Mouse (Mus musculus) testis, adult 2 months (tissue): ENCODE measurements at regions not wholly inside any gene's neighbourhood (a gene's known extent, or its start where the extent isn't known, plus 50 kb on each side); places are given as distances from the start of the nearest gene placed in this dataset.

Experiments
- H3K27ac ChIP-seq: fragments of 200-500 bp; 2 replicates; pipeline ENCODE4 v1.5.1; 2012; ENCODE audit warnings: low read depth, low read length; ENCODE audit not compliant: control insufficient read depth, insufficient read depth
- H3K27me3 ChIP-seq: fragments of 200-500 bp; 2 replicates; pipeline ENCODE4 v1.6.1; 2012; ENCODE audit warnings: mild to moderate bottlenecking, low read length, moderate library complexity; ENCODE audit not compliant: control insufficient read depth, insufficient read depth
- H3K36me3 ChIP-seq: fragments of 200-500 bp; 2 replicates; pipeline ENCODE4 v1.6.1; 2012; ENCODE audit warnings: mild to moderate bottlenecking, low read length; ENCODE audit not compliant: control insufficient read depth, insufficient read depth
- H3K4me1 ChIP-seq: fragments of 200-500 bp; 2 replicates; pipeline ENCODE4 v1.6.1; 2012; ENCODE audit warnings: low read length; ENCODE audit not compliant: control insufficient read depth, insufficient read depth
- H3K4me3 ChIP-seq: fragments of 200-500 bp; 2 replicates; pipeline ENCODE4 v1.5.1; 2012; ENCODE audit warnings: low read depth, mild to moderate bottlenecking, low read length, moderate library complexity, mixed read lengths; ENCODE audit not compliant: control insufficient read depth
- CTCF ChIP-seq: fragments of 200-500 bp; IDR thresholded peaks from 2 replicates; pipeline ENCODE4 v1.5.1; 2012; ENCODE audit warnings: low read depth, mild to moderate bottlenecking, inconsistent platforms, low read length, moderate library complexity; ENCODE audit not compliant: control insufficient read depth, insufficient read depth, insufficient replicate concordance
- POLR2A ChIP-seq: fragments of 200-500 bp; IDR thresholded peaks from 2 replicates; pipeline ENCODE4 v1.6.1; 2012; ENCODE audit warnings: low read depth, mild to moderate bottlenecking, inconsistent platforms, low read length, moderate library complexity; ENCODE audit not compliant: control insufficient read depth

DNA sequence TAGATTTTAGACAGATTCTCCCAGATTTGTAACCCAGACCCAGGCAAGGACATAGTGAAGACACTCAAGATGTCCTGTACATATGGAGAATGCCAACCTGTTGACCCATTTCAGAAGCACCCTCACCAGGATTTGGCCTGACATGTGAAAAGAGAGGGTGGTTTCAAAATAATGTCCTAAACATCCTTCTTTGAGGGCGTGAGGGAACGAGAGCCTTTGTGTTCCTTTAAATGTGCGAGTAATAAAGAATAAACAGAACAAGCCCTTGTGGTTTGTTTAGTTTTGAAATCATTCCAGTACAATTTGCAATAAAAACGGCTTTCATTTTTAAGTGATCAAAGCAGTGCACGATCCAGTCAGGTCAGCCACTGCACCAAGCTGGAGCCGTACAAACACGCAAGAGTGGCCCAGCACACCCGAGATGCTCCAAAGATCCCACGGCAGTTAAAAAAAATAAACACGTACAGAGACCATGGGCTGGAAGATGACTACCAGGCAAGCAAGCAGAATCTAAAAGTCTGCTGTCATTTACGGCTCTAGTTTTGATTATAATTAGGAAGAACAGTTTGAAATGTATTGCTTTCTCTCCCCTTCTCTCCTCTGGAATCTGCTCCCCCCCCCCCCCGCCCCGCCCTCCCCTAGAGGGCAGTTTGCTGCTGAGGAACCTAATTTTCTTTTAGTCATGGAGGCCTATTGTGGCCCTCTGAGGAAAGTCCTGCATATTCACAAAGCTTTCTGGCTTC, 72.4 kb upstream of the Tle4 start:
- Histone ChIP-seq H3K4me1 (no peaks in the 10 kb centered on the region), H3K27me3 (no peaks in the 10 kb centered on the region), H3K4me3 (no peak overlapping the region), H3K27ac (no peak overlapping the region), H3K36me3 (no peaks in the 10 kb centered on the region)
- TF ChIP-seq CTCF: no peak
- no peak for TF ChIP-seq POLR2A

- Histone ChIP-seq H3K27me3 (no peaks in the 10 kb centered on the region), H3K36me3 (no peaks in the 10 kb centered on the region), H3K4me3 (no peak overlapping the region), H3K27ac (no peak overlapping the region), H3K4me1 (no peaks in the 10 kb centered on the region)
- TF ChIP-seq POLR2A (no peak), CTCF (no peak)
These were observed 70.8 kb upstream of the Tle4 start for GRCm38 (mm10) chr19:14668512-14669181.

DNA sequence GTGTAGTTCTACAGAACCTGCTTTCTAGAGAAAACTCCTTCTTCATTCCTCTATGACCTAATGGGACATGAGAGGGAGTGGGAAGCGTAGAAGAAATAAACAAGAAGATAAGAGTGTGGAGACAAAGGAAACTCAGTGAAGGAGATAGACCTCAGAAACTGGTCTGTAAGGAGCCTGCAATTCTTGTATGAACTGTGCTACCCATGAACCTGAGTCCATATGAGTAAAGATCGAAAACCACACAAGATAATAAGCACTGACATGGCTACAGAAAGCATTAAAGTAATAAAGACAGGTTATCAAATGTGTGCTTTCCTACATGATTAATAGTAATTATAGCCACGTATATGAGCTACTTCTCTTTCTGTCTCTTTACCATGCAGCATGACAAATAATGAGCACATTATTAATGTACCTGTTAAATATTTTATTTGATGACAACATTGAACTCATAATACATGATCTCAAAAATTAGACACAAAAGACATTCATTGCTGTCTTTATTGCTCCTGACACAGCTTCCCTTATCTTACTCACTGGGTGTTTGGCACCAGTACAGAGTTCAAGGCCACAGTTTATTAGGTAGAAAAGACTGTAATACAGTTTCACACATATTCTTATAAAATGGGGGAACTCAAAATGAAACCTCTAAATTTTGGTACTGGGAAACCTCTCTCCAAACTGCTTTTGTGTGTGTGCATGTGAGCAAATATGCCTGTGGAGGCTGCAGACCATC, 67.0 kb upstream of the Tle4 start:
- no peaks in the 10 kb centered on the region for H3K4me1 ChIP-seq
- TF ChIP-seq CTCF: no peak
- TF ChIP-seq POLR2A: no peak
- no peak overlapping the region for H3K27ac ChIP-seq
- no peaks in the 10 kb centered on the region for H3K36me3 ChIP-seq
- H3K4me3 ChIP-seq: no peak overlapping the region
- no peaks in the 10 kb centered on the region for H3K27me3 ChIP-seq

DNA sequence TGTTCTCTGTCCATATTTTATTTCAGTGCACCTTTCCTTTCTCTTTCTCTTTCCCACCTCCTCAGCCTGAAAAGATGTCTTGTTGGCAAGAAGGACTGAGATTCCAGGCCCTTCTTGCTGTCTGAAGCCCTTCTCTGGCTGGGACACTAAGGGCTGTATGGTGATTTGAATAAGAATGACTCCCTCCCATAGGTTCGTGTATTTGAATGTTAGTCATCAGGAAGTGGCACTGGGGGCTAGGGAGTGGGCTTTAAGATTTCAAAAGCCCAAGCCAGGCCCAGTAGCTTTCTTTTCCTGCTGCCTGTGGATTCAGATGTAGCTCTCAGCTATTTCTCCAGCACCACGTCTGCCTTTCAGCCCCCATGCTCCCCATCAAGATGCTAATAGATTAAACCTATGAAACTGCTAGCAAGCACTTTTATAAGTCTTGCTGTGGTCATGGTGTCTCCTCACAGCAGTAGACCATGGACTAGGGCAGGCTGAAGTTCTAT, 66.3 kb upstream of the Tle4 start:
- H3K4me3 ChIP-seq: no peak overlapping the region
- no peak for TF ChIP-seq POLR2A
- no peak for TF ChIP-seq CTCF
- H3K36me3 ChIP-seq: no peaks in the 10 kb centered on the region
- no peaks in the 10 kb centered on the region for H3K27me3 ChIP-seq
- no peak overlapping the region for H3K27ac ChIP-seq
- H3K4me1 ChIP-seq: no peaks in the 10 kb centered on the region

GRCm38 (mm10) chr19:14663350-14663749, 65.5 kb upstream of the Tle4 start:
- Histone ChIP-seq H3K27me3 (no peaks in the 10 kb centered on the region), H3K4me3 (no peak overlapping the region), H3K4me1 (no peaks in the 10 kb centered on the region), H3K27ac (no peak overlapping the region), H3K36me3 (no peaks in the 10 kb centered on the region)
- TF ChIP-seq POLR2A (no peak), CTCF (no peak)

GRCm38 (mm10) chr19:14659725-14660124, 61.9 kb upstream of the Tle4 start:
- Histone ChIP-seq H3K4me3 (no peak overlapping the region), H3K27me3 (no peaks in the 10 kb centered on the region), H3K27ac (no peak overlapping the region), H3K4me1 (no peaks in the 10 kb centered on the region), H3K36me3 (no peaks in the 10 kb centered on the region)
- no peak for TF ChIP-seq CTCF
- no peak for TF ChIP-seq POLR2A

DNA sequence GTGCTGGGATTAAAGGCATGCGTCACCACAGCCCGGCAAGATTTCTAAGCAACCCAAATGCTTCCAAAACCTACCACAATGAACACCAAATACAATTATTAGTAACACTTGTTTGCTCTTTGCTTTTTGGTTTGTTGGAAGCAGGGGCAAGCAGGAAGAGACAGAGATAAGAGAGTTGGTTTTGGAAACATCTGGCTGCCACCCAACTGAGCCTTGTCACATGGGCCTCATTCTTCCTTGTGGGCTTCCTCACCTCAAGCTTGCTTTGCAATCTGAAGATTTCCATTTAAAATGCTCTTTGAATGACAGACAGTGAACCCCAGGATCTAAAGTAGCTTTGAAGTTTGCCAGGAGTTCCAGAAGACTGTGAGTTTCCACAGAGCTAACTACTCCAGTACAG, 60.6 kb upstream of the Tle4 start:
- TF ChIP-seq POLR2A (no peak), CTCF (no peak)
- Histone ChIP-seq H3K27ac (no peak overlapping the region), H3K36me3 (no peaks in the 10 kb centered on the region), H3K27me3 (no peaks in the 10 kb centered on the region), H3K4me3 (no peak overlapping the region), H3K4me1 (no peaks in the 10 kb centered on the region)
